Mouse (Mus musculus): ENCODE data around the gene Hist2h3c2. TPM values are rescaled to one million over a fixed set of nuclear protein-coding genes. Genes with fewer than 3 reads are reported as not detected.
"Not testable (repeated sequence)": the region's sequence is repeated elsewhere in the genome, so short reads cannot be mapped to it uniquely, and the experiment has no call there.

Gene Hist2h3c2
- polyA plus RNA-seq, 1 experiment from 2014 or later = 1.7 TPM

DNA sequence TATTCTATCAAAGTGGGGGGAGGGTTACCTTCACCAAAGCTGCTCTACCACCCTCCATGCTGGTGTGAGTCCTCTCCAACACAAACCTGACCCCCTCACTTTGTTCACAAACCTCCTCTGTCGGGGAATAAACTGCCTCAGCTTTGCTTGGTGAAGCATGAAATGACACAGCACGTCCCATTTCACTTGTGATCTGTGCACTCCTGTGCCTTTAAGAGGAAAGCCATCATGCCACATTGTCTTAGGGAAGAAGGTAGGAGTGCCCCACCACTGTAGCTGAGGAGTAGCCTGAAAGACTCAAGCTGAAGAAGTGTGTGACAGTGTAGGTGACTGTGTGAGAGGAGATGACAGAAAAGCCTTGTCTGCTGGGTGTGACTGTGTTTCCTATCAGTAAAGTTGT is 13.5 kb downstream of the Hist2h3c2 start:
- Histone ChIP-seq H3K9ac (no peak overlapping the region), H3K27ac (no peak overlapping the region), H3K4me1 (replicated peaks; ENCODE audit: control insufficient read depth, insufficient read depth, low read length) (peaks cover 21% of the 10 kb centered on the region), H3K4me3 (replicated peaks; ENCODE audit: low read length) (no peak overlapping the region), H3K4me2 (replicated peaks) (no peak overlapping the region), H3K36me3 (replicated peaks; ENCODE audit: control insufficient read depth, insufficient read depth) (no peaks in the 10 kb centered on the region), H3K27me3 (ENCODE audit: control insufficient read depth, insufficient read depth, low read length) (no peaks in the 10 kb centered on the region), H3K9me3 (ENCODE audit: control insufficient read depth, low read length) (no peaks in the 10 kb centered on the region)
- 15% methylated on average over 2 of the region's 2 CpGs for WGBS
- DNase-seq (ENCODE audit: low spot score) = no peak
- no peak for ATAC-seq (ENCODE audit: low FRiP score)

DNA sequence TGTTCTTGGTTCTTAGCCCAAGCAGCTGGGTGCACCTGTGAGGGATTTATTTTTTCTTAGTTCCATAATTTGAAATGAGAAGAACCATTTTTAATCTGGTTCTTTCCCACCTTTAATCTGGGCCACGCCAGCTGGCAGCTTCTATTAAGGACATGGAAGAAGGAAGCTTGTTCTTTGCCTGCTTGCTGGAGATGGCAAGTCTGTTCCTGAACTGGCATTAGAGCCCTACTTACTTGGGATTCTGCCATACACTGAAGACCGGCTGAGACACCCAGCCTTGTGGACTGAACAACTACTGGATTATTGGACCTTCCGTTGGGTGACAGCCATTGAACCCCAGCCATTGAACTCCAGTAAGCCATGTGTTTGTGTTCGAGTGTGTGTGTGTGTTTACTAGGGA is 16.2 kb downstream of the Hist2h3c2 start:
- WGBS = 93% methylated on average over 4 of the region's 4 CpGs
- ATAC-seq (ENCODE audit: low FRiP score) (no peak), DNase-seq (ENCODE audit: low spot score) (no peak)
- Histone ChIP-seq H3K9ac (no peak overlapping the region), H3K27me3 (ENCODE audit: control insufficient read depth, insufficient read depth, low read length) (no peaks in the 10 kb centered on the region), H3K4me2 (replicated peaks) (peak overlapping the region; percentile 89; the same call in 1 of the 2 replicates), H3K4me1 (replicated peaks; ENCODE audit: control insufficient read depth, insufficient read depth, low read length) (peaks cover 29% of the 10 kb centered on the region), H3K27ac (no peak overlapping the region), H3K9me3 (ENCODE audit: control insufficient read depth, low read length) (no peaks in the 10 kb centered on the region), H3K36me3 (replicated peaks; ENCODE audit: control insufficient read depth, insufficient read depth) (no peaks in the 10 kb centered on the region), H3K4me3 (replicated peaks; ENCODE audit: low read length) (no peak overlapping the region)

GRCm38 (mm10) chr3:96221640-96222038 is 17.3 kb downstream of the Hist2h3c2 start:
- ATAC-seq (ENCODE audit: low FRiP score) (no peak), DNase-seq (ENCODE audit: low spot score) (no peak)
- peak overlapping the region; percentile 54 for H3K4me3 ChIP-seq (replicated peaks; ENCODE audit: low read length)
- peak overlapping the region; percentile 96 for H3K27ac ChIP-seq
- H3K27me3 ChIP-seq (ENCODE audit: control insufficient read depth, insufficient read depth, low read length) = no peaks in the 10 kb centered on the region
- H3K9ac ChIP-seq = peak overlapping the region; percentile 78
- H3K36me3 ChIP-seq (replicated peaks; ENCODE audit: control insufficient read depth, insufficient read depth) = no peaks in the 10 kb centered on the region
- 14% methylated on average over 9 of the region's 9 CpGs for WGBS
- H3K9me3 ChIP-seq (ENCODE audit: control insufficient read depth, low read length) = no peaks in the 10 kb centered on the region
- H3K4me1 ChIP-seq (replicated peaks; ENCODE audit: control insufficient read depth, insufficient read depth, low read length) = peaks cover 29% of the 10 kb centered on the region
- H3K4me2 ChIP-seq (replicated peaks) = peak overlapping the region; percentile 89

DNA sequence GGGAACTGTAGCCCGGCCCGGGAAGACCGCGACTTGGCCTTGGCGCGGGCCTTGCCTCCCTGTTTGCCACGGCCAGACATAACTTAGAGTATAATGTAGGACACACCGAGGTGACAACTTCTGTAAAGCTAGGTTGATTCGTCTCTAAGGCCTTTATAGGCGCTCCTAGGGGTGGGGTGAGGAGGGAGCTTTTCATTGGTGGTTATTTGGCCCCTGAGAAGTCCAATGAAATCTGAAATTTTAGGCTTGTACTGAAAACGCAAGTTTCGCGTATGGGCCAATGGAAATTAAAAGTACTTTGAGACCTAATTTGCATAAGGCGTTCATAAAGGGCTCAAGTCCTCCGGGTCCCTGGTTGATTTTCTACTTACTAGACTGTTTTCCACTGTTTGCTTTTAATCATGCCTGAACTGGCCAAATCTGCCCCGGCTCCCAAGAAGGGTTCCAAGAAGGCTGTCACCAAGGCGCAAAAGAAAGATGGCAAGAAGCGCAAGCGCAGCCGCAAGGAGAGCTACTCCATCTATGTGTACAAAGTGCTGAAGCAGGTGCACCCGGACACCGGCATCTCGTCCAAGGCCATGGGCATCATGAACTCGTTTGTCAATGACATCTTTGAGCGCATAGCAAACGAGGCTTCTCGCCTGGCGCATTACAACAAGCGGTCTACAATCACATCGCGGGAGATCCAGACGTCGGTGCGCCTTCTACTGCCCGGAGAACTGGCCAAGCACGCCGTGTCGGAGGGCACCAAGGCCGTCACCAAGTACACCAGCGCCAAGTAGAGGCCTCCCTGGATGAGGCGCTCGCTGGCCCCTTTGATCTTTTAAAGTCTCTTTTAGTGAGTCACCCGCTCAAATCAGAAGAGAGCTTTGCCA is 17.9 kb downstream of the Hist2h3c2 start, which contains the start of the genes Hist2h2ac and Hist2h2be:
Gene Hist2h2ac, minus strand, starts transcription at position 116 of the 875 bp plus-strand sequence.
Gene Hist2h2be, plus strand, starts transcription at position 355 of the 875 bp plus-strand sequence.
- Histone ChIP-seq H3K4me3 (replicated peaks; ENCODE audit: low read length) (peak within 1 kb of the TSS; percentile 54), H3K36me3 (replicated peaks; ENCODE audit: control insufficient read depth, insufficient read depth) (no peaks in the 10 kb centered on the region), H3K9ac (peak within 1 kb of the TSS; percentile 78), H3K27ac (peak within 1 kb of the TSS; percentile 96), H3K9me3 (ENCODE audit: control insufficient read depth, low read length) (no peaks in the 10 kb centered on the region), H3K27me3 (ENCODE audit: control insufficient read depth, insufficient read depth, low read length) (no peaks in the 10 kb centered on the region), H3K4me1 (replicated peaks; ENCODE audit: control insufficient read depth, insufficient read depth, low read length) (peaks cover 29% of the 10 kb centered on the region), H3K4me2 (replicated peaks) (peak within 1 kb of the TSS; percentile 89)
- under 1% methylated on average over 43 of the region's 43 CpGs for WGBS
- DNase-seq (ENCODE audit: low spot score) = peak; percentile 80
- peak; percentile 81 for ATAC-seq (ENCODE audit: low FRiP score)

DNA sequence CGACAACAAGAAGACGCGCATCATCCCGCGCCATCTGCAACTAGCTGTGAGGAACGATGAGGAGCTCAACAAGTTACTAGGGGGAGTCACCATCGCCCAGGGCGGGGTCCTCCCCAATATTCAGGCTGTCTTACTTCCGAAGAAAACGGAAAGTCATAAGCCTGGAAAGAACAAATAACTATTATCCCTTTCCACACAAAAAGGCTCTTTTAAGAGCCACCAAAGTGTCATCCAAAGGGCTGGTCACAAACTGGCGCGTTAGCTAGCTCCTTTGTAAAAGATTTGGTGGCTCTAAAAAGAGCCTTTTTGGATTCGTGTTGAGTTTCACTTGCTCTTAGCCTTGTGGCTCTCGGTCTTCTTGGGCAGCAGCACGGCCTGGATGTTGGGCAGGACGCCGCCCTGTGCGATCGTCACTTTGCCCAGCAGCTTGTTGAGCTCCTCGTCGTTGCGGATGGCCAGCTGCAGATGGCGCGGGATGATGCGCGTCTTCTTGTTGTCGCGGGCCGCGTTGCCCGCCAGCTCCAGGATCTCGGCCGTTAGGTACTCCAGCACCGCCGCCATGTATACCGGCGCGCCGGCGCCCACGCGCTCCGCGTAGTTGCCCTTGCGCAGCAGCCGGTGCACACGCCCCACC is 18.7 kb downstream of the Hist2h3c2 start:
- H3K4me3 ChIP-seq (replicated peaks; ENCODE audit: low read length) = peak overlapping the region; percentile 54
- not testable (repeated sequence) for H3K36me3 ChIP-seq (replicated peaks; ENCODE audit: control insufficient read depth, insufficient read depth); H3K9me3 ChIP-seq (ENCODE audit: control insufficient read depth, low read length); H3K27me3 ChIP-seq (ENCODE audit: control insufficient read depth, insufficient read depth, low read length)
- WGBS = under 1% methylated on average over 29 of the region's 47 CpGs
- H3K9ac ChIP-seq = peak overlapping the region; percentile 78
- DNase-seq (ENCODE audit: low spot score) (peak; percentile 32), ATAC-seq (ENCODE audit: low FRiP score) (0 out of 2 replicates have a peak, but pooled peaks have one; percentile 5)
- H3K27ac ChIP-seq = peak overlapping the region; percentile 96
- peak overlapping the region; percentile 89 for H3K4me2 ChIP-seq (replicated peaks)
- H3K4me1 ChIP-seq (replicated peaks; ENCODE audit: control insufficient read depth, insufficient read depth, low read length) = peaks cover 29% of the 10 kb centered on the region

GRCm38 (mm10) chr3:96219661-96220130 is 19.2 kb downstream of the Hist2h3c2 start, which contains the start of the genes Bola1 and Hist2h2ab:
Gene Bola1, minus strand, starts transcription at chr3:96219709.
Gene Hist2h2ab, plus strand, starts transcription at chr3:96219865.
- H3K27me3 ChIP-seq (ENCODE audit: control insufficient read depth, insufficient read depth, low read length) = no peaks in the 10 kb centered on the region
- peak within 1 kb of the TSS; percentile 89 for H3K4me2 ChIP-seq (replicated peaks)
- H3K9ac ChIP-seq = peak within 1 kb of the TSS; percentile 78
- ATAC-seq (ENCODE audit: low FRiP score) = peak; percentile 94
- H3K27ac ChIP-seq = peak within 1 kb of the TSS; percentile 96
- H3K4me3 ChIP-seq (replicated peaks; ENCODE audit: low read length) = peak within 1 kb of the TSS; percentile 54
- H3K4me1 ChIP-seq (replicated peaks; ENCODE audit: control insufficient read depth, insufficient read depth, low read length) = peaks cover 29% of the 10 kb centered on the region
- under 1% methylated on average over 37 of the region's 37 CpGs for WGBS
- DNase-seq (ENCODE audit: low spot score) = peak; percentile 89
- H3K36me3 ChIP-seq (replicated peaks; ENCODE audit: control insufficient read depth, insufficient read depth) = no peaks in the 10 kb centered on the region
- no peaks in the 10 kb centered on the region for H3K9me3 ChIP-seq (ENCODE audit: control insufficient read depth, low read length)

DNA sequence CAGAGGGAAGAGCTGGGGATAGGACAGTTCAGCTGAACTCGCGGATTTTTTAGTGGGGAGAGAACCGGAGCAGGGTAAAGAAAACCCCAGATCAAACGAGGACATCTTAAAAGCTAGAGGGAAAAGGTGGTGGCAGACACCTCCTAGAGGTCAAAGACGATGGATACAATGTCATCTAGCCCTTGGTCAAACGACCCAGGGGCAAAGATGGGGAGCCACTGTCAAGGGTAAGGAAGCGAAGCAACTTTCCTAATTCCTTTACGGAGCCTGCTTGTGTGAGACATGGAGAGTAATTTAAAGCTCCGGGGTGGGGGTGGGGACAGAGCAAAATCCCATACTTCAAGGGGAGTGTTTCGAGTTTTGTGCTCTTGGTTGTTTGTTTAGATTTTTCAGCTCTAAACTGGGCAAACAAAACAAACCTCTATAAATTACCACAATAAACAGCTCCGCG is 19.7 kb downstream of the Hist2h3c2 start:
- no peak for DNase-seq (ENCODE audit: low spot score)
- peak overlapping the region; percentile 78 for H3K9ac ChIP-seq
- peak overlapping the region; percentile 89 for H3K4me2 ChIP-seq (replicated peaks)
- H3K36me3 ChIP-seq (replicated peaks; ENCODE audit: control insufficient read depth, insufficient read depth) = no peaks in the 10 kb centered on the region
- no peaks in the 10 kb centered on the region for H3K9me3 ChIP-seq (ENCODE audit: control insufficient read depth, low read length)
- WGBS = under 1% methylated on average over 12 of the region's 12 CpGs
- peak overlapping the region; percentile 54 for H3K4me3 ChIP-seq (replicated peaks; ENCODE audit: low read length)
- H3K27ac ChIP-seq = peak overlapping the region; percentile 96
- H3K4me1 ChIP-seq (replicated peaks; ENCODE audit: control insufficient read depth, insufficient read depth, low read length) = peaks cover 29% of the 10 kb centered on the region
- H3K27me3 ChIP-seq (ENCODE audit: control insufficient read depth, insufficient read depth, low read length) = no peaks in the 10 kb centered on the region
- peak; percentile 15; the same call in 1 of the 2 replicates for ATAC-seq (ENCODE audit: low FRiP score)

DNA sequence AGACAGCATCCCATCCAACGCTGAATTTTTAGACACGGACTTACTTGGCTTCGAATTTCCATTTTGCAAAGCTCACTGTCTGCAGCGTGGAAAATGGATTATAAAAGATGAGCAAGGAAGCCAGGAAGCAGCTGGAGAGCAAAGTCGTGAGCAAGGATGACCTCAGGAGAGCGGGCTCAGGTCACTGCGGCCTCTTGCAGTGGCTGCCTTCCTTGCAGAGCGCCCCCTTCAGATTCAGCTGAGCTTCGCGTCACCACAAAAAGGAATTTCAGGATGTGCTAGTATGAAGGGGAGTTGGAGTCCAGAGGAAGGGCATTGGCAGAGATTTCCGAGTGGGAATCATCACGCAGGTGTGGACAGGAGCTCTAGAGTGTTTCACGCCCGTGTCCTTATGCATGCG is 29.7 kb downstream of the Hist2h3c2 start:
- Histone ChIP-seq H3K9me3 (ENCODE audit: control insufficient read depth, low read length) (no peaks in the 10 kb centered on the region), H3K4me1 (replicated peaks; ENCODE audit: control insufficient read depth, insufficient read depth, low read length) (no peaks in the 10 kb centered on the region), H3K36me3 (replicated peaks; ENCODE audit: control insufficient read depth, insufficient read depth) (no peaks in the 10 kb centered on the region), H3K4me3 (replicated peaks; ENCODE audit: low read length) (no peak overlapping the region), H3K27me3 (ENCODE audit: control insufficient read depth, insufficient read depth, low read length) (no peaks in the 10 kb centered on the region), H3K4me2 (replicated peaks) (no peak overlapping the region), H3K27ac (no peak overlapping the region), H3K9ac (no peak overlapping the region)
- 23% methylated on average over 15 of the region's 15 CpGs for WGBS
- DNase-seq (ENCODE audit: low spot score) (no peak), ATAC-seq (ENCODE audit: low FRiP score) (no peak)

DNA sequence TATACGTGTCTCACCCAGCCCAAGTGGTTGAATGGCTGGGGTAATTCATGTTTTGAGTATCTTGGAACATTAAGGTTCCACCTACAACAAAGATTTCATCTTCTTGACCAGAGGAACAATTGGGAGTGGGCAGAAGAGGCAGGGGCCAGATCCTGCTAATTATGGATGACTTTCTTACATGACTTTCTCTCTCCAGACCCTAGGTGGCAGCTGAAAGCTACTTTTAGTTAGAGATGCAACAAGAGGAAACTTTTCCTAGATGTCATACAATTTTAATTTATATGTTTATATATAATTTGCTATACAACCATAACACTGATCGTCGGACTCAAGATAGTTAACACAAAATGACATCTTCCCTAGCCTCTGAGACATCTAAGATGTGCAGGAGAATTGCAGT is 31.1 kb downstream of the Hist2h3c2 start:
- Histone ChIP-seq H3K36me3 (replicated peaks; ENCODE audit: control insufficient read depth, insufficient read depth) (no peaks in the 10 kb centered on the region), H3K4me3 (replicated peaks; ENCODE audit: low read length) (no peak overlapping the region), H3K27me3 (ENCODE audit: control insufficient read depth, insufficient read depth, low read length) (no peaks in the 10 kb centered on the region), H3K4me1 (replicated peaks; ENCODE audit: control insufficient read depth, insufficient read depth, low read length) (no peaks in the 10 kb centered on the region), H3K4me2 (replicated peaks) (no peak overlapping the region), H3K27ac (no peak overlapping the region), H3K9me3 (ENCODE audit: control insufficient read depth, low read length) (no peaks in the 10 kb centered on the region), H3K9ac (no peak overlapping the region)
- 88% methylated on average over 3 of the region's 3 CpGs for WGBS
- no peak for ATAC-seq (ENCODE audit: low FRiP score)
- no peak for DNase-seq (ENCODE audit: low spot score)
